Mouse (Mus musculus): ENCODE measurements around the gene Gm20855. TPM values are rescaled to one million over a fixed set of nuclear protein-coding genes. Genes with fewer than 3 reads are reported as not detected.
"Not testable (repeated sequence)": the region's sequence is repeated elsewhere in the genome, so short reads cannot be mapped to it uniquely, and the experiment has no call there.

Gm20855 gene
- not detected for total RNA-seq (2021)
- long read RNA-seq, experiment 1, result 0 reads
- long read RNA-seq, experiment 2, result 0 reads

- DNase-seq (ENCODE audit: low spot score in 2 of 2); intact Hi-C loops (cut with DNase I): not testable (repeated sequence)
Measured at GRCm38 (mm10) chrY:35131733-35132132, at the start of gene Gm20855. Gm20855 (minus strand) TSS chrY:35131833.
